Comparison of ENCODE assay signal across 8 mouse cellular contexts in the genomic region with DNA sequence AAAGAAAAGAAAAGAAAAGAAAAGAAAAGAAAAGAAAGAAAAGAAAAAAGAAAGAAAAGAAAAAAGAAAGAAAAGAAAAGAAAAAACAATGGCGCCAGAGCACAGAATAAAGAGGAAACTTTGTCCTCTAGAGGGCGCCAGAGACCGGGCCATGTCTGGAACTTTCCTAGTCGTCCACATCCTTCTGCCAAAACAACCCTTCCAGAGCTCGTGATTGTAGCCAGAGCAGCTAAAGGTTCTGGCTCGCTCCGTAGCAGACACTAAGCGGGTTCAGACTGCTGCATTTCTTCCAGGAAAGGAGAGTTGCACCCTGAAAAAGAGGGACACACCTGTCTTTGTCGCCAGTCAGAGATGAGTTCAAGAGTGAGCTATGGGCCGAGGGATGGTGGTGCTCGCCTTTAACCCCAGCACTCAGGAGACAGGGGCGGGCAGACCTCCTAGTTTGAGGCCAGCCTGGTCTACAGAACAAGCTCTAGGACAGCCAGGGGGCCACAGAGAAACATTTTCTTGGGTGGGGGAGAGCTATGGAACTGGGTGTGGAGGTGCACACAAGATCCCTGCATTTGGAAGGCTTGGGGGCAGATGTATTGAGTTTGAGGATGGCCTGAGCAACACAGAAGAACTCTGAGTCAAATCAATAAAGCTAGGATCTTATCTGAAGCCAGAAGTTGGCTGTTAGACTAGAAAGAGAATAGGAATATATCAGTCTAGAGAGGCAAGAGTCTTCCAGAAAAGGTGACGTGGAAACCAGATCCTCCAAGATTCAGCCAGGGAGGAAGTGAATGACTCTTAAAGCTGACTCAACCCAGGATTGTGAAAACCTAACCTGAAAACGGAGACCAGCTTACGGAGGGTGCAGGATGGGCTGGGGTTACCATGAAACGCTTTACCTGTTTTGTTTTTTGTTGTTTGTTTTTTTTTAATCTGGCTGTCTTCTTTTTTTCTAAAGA. TPM values are rescaled to one million over a fixed set of nuclear protein-coding genes. Genes with fewer than 3 reads are reported as not detected.
DNase-seq lines count a peak whose midpoint lies in the region; ATAC-seq lines count a peak whose summit lies in the region.

No protein-coding gene starts in this region.

- no peaks in the 10 kb centered on the region for H3K9me3 ChIP-seq in embryonic facial prominence, embryonic 14.5 days (ENCODE audit: control insufficient read depth, low read length)
- H3K9me3 ChIP-seq in heart, embryonic 10.5 days, result no peaks in the 10 kb centered on the region
- no peaks in the 10 kb centered on the region for H3K9me3 ChIP-seq in kidney, embryonic 14.5 days (ENCODE audit: control insufficient read depth, low read length)
- H3K9me3 ChIP-seq in limb, embryonic 15.5 days, result no peaks in the 10 kb centered on the region

- H3K4me3 ChIP-seq in embryonic facial prominence, embryonic 14.5 days (ENCODE audit: low read depth, low read length), result no peak overlapping the region
- peak overlapping the region; percentile 38 for H3K4me3 ChIP-seq in heart, embryonic 10.5 days
- H3K4me3 ChIP-seq in kidney, embryonic 14.5 days (ENCODE audit: low read length), result no peak overlapping the region
- H3K4me3 ChIP-seq in limb, embryonic 15.5 days, result 0 out of 2 replicates have a peak overlapping the region, but pooled peaks have one; percentile 2

- 33% methylated on average over 16 of the region's 16 CpGs for WGBS in embryonic facial prominence, embryonic 14.5 days
- 31% methylated on average over 16 of the region's 16 CpGs for WGBS in heart, embryonic 10.5 days
- WGBS in kidney, embryonic 14.5 days, result 36% methylated on average over 16 of the region's 16 CpGs
- 34% methylated on average over 16 of the region's 16 CpGs for WGBS in limb, embryonic 15.5 days

- peak; percentile 79 for ATAC-seq in embryonic facial prominence, embryonic 14.5 days (ENCODE audit: low read depth)
- peak; percentile 21; the same call in 1 of the 2 replicates for ATAC-seq in kidney, embryonic 14.5 days (ENCODE audit: low FRiP score, low TSS enrichment)
- ATAC-seq in limb, embryonic 15.5 days (ENCODE audit: insufficient number of reproducible peaks, low FRiP score, low TSS enrichment, low read depth), result peak; percentile 40; the same call in 1 of the 2 replicates

- peak overlapping the region; percentile 49 for H3K4me2 ChIP-seq in embryonic facial prominence, embryonic 14.5 days (ENCODE audit: low read depth, low read length)
- H3K4me2 ChIP-seq in kidney, embryonic 14.5 days (replicated peaks; ENCODE audit: low read depth, low read length), result no peak overlapping the region; the same call in 1 of the 2 replicates
- peak overlapping the region; percentile 39 for H3K4me2 ChIP-seq in limb, embryonic 15.5 days

- H3K27ac ChIP-seq in embryonic facial prominence, embryonic 14.5 days (replicated peaks; ENCODE audit: low read depth, low read length), result no peak overlapping the region
- H3K27ac ChIP-seq in heart, embryonic 10.5 days, result peak overlapping the region; percentile 57
- no peak overlapping the region for H3K27ac ChIP-seq in kidney, embryonic 14.5 days (ENCODE audit: low read depth, low read length)
- no peak overlapping the region for H3K27ac ChIP-seq in limb, embryonic 15.5 days

- H3K9ac ChIP-seq in embryonic facial prominence, embryonic 14.5 days (ENCODE audit: low read depth, low read length), result peak overlapping the region; percentile 50; the same call in 1 of the 2 replicates
- H3K9ac ChIP-seq in kidney, embryonic 14.5 days (ENCODE audit: low read depth, low read length), result peak overlapping the region; percentile 19; the same call in 1 of the 2 replicates
- no peak overlapping the region for H3K9ac ChIP-seq in limb, embryonic 15.5 days

- peak; percentile 84 for DNase-seq in 416B (ENCODE audit: low read depth)
- DNase-seq in adrenal gland, postnatal 4 days (ENCODE audit: low spot score in 2 of 2), result peak; percentile 54 to 72
- peak; percentile 94 for DNase-seq in embryonic facial prominence, embryonic 14.5 days (ENCODE audit: low spot score)
- DNase-seq in heart, embryonic 10.5 days (ENCODE audit: low spot score), result peak; percentile 91
- DNase-seq in monocyte, adult 2 months (ENCODE audit: low read depth in 1 of 2, low spot score in 2 of 2), result peak; percentile 9 to 22
- peak; percentile 49 to 72 for DNase-seq in spleen, postnatal 14 days (ENCODE audit: low spot score in 2 of 2)

- H3K27me3 ChIP-seq in embryonic facial prominence, embryonic 14.5 days (replicated peaks; ENCODE audit: control insufficient read depth, insufficient read depth, low read length), result no peaks in the 10 kb centered on the region
- H3K27me3 ChIP-seq in heart, embryonic 10.5 days (ENCODE audit: insufficient read depth, poor library complexity, severe bottlenecking), result no peaks in the 10 kb centered on the region
- no peaks in the 10 kb centered on the region for H3K27me3 ChIP-seq in kidney, embryonic 14.5 days (ENCODE audit: control insufficient read depth, insufficient read depth, low read length)
- H3K27me3 ChIP-seq in limb, embryonic 15.5 days, result no peaks in the 10 kb centered on the region

- no peaks in the 10 kb centered on the region for H3K4me1 ChIP-seq in embryonic facial prominence, embryonic 14.5 days (ENCODE audit: control insufficient read depth, insufficient read depth, low read length)
- H3K4me1 ChIP-seq in heart, embryonic 10.5 days, result peaks cover 38% of the 10 kb centered on the region
- peaks cover 12% of the 10 kb centered on the region for H3K4me1 ChIP-seq in kidney, embryonic 14.5 days (ENCODE audit: control insufficient read depth, insufficient read depth, low read length)
- H3K4me1 ChIP-seq in limb, embryonic 15.5 days, result peaks cover 11% of the 10 kb centered on the region

- H3K36me3 ChIP-seq in embryonic facial prominence, embryonic 14.5 days (ENCODE audit: control insufficient read depth, insufficient read depth, low read length), result no peaks in the 10 kb centered on the region
- no peaks in the 10 kb centered on the region for H3K36me3 ChIP-seq in heart, embryonic 10.5 days
- no peaks in the 10 kb centered on the region for H3K36me3 ChIP-seq in kidney, embryonic 14.5 days (ENCODE audit: control insufficient read depth, insufficient read depth, low read length)
- no peaks in the 10 kb centered on the region for H3K36me3 ChIP-seq in limb, embryonic 15.5 days

RNA-seq across cellular contexts. Expression of gene Aqp7, which starts 3.1 kb away (rescaled TPM):
- total RNA-seq in adrenal gland, postnatal 4 days (2021), result 10 to 100 TPM; 14.9 to 21.6 TPM
- polyA plus RNA-seq in embryonic facial prominence, embryonic 14.5 days (2014; fragmentation: Nextera tagmentation; extraction: Ambion mirVana), result 0.18 and 0.74 TPM in 2 replicates
- polyA plus RNA-seq in heart, embryonic 10.5 days (2016; fragmentation: Nextera tagmentation; extraction: Ambion mirVana), result 0.09 and 1.2 TPM in 2 replicates
- 0.46 and 0.53 TPM in 2 replicates for polyA plus RNA-seq in kidney, embryonic 14.5 days (2014; fragmentation: Nextera tagmentation; extraction: Ambion mirVana)
- polyA plus RNA-seq in limb, embryonic 15.5 days (2015; fragmentation: Nextera tagmentation; extraction: Ambion mirVana), result 0.24 and 0.55 TPM in 2 replicates

RNA-seq across cellular contexts. Expression of gene Aqp3, which starts 47.0 kb away (rescaled TPM):
- total RNA-seq in adrenal gland, postnatal 4 days (2021), result 10 to 100 TPM in 1 of 2 experiments, under 1 TPM in 1; 0.51 to 14.1 TPM
- 18.4 and 20.4 TPM in 2 replicates for polyA plus RNA-seq in embryonic facial prominence, embryonic 14.5 days (2014; fragmentation: Nextera tagmentation; extraction: Ambion mirVana)
- polyA plus RNA-seq in heart, embryonic 10.5 days (2016; fragmentation: Nextera tagmentation; extraction: Ambion mirVana), result 10.6 TPM in 2 replicates
- polyA plus RNA-seq in kidney, embryonic 14.5 days (2014; fragmentation: Nextera tagmentation; extraction: Ambion mirVana), result 12.8 and 13.3 TPM in 2 replicates
- polyA plus RNA-seq in limb, embryonic 15.5 days (2015; fragmentation: Nextera tagmentation; extraction: Ambion mirVana), result 82.8 and 104 TPM in 2 replicates

Comparison
In these comparisons a context has a peak if more than half of its experiments do, and no peak if none do; other contexts are left out.
1. DNase-seq: peak in every context shown above with its lines; median percentile 94 in embryonic facial prominence, embryonic 14.5 days; 91 in heart, embryonic 10.5 days; 84 in 416B; 63 in adrenal gland, postnatal 4 days; 60 in spleen, postnatal 14 days; 16 in monocyte, adult 2 months.
2. ATAC-seq: peak in every context shown above with its lines; median percentile 79 in embryonic facial prominence, embryonic 14.5 days; 40 in limb, embryonic 15.5 days; 21 in kidney, embryonic 14.5 days.
3. H3K4me3 ChIP-seq: peak in heart, embryonic 10.5 days (single experiment) and limb, embryonic 15.5 days (single experiment); none in embryonic facial prominence, embryonic 14.5 days (single experiment) and kidney, embryonic 14.5 days (single experiment).